Mouse (Mus musculus): ENCODE results near the gene Actl6b. TPM values are rescaled to one million over a fixed set of nuclear protein-coding genes. Genes with fewer than 3 reads are reported as not detected.

The Actl6b gene
- total and polyA plus RNA-seq, 3 experiments = 0.15 TPM; not detected in 2

DNA sequence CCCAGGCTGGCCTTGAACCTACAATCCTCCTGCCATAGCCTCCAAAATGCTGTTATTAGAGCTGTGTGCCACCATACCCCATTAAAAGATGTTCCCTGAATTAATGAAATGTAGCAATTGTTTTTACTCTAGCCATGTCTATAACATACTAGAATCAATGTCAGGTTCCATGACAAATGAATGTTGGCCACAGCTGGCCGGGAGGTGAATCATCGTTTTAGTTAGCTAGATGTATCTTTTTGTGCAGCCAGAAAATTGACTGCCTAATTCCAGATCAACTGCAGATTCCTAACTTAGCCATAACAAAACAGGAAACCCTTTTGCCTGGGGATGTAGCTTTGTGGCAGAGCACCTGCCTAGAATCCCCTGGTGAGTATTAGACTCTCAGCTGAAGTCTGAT, 3.5 kb upstream of the Actl6b start:
- H3K4me3 ChIP-seq (ENCODE audit: control insufficient read depth in 1 of 2, insufficient read depth in 1 of 2, low read depth in 2 of 2, low read length in 2 of 2) = no peak overlapping the region
- no peaks in the 10 kb centered on the region for H3K36me3 ChIP-seq (ENCODE audit: control insufficient read depth in 1 of 2, insufficient read depth in 2 of 2, low read length in 2 of 2)
- no peaks in the 10 kb centered on the region for H3K9me3 ChIP-seq (replicated peaks; ENCODE audit: insufficient read depth, low read length)
- peaks cover 0 to 1% of the 10 kb centered on the region in 2 experiments; a peak in 2 of 4 replicates for H3K27me3 ChIP-seq (ENCODE audit: control insufficient read depth in 1 of 2, insufficient read depth in 2 of 2, low read length in 2 of 2)
- TF ChIP-seq ZC3H11A (IDR thresholded peaks at IDR 0.05; ENCODE audit: low read depth, low read length) = no peak
- no peak for TF ChIP-seq ZNF384 (IDR thresholded peaks at IDR 0.05; ENCODE audit: low read depth, low read length)
- no peak for TF ChIP-seq KAT2A (conservative IDR thresholded peaks at IDR 0.05; ENCODE audit: low read depth, low read length)
- no peak for TF ChIP-seq ELF1 (IDR thresholded peaks at IDR 0.05; ENCODE audit: low read depth, low read length)
- TF ChIP-seq MXI1 (IDR thresholded peaks at IDR 0.05; ENCODE audit: low read depth, low read length) = no peak
- no peak for TF ChIP-seq MAFK (IDR thresholded peaks at IDR 0.05; ENCODE audit: borderline replicate concordance, low read depth, low read length)
- TF ChIP-seq MYB (IDR thresholded peaks at IDR 0.05; ENCODE audit: low read depth, low read length) = no peak
- no peak for TF ChIP-seq TCF12 (IDR thresholded peaks at IDR 0.05; ENCODE audit: low read depth, low read length)
- TF ChIP-seq GATA1 (IDR thresholded peaks at IDR 0.05; ENCODE audit: low read depth, low read length) = no peak
- TF ChIP-seq EP300 (IDR thresholded peaks at IDR 0.05; ENCODE audit: low read depth in 1 of 2, low read length in 2 of 2) = no peak
- TF ChIP-seq HCFC1 (IDR thresholded peaks at IDR 0.05; ENCODE audit: low read depth, low read length) = no peak
- TF ChIP-seq POLR2AphosphoS2 (IDR thresholded peaks at IDR 0.05; ENCODE audit: low read length) = no peak
- 0 out of 4 replicates have a peak, but pooled peaks cover 0 to 4% of the 10 kb centered on the region in 2 experiments for H3K4me1 ChIP-seq (ENCODE audit: control insufficient read depth in 1 of 2, insufficient read depth in 2 of 2, low read length in 2 of 2)
- DNase-seq (ENCODE audit: low read depth, low spot score) = no peak
- no peak overlapping the region for H3K9ac ChIP-seq (ENCODE audit: control insufficient read depth, low read depth, low read length, poor library complexity, severe bottlenecking)
- H3K27ac ChIP-seq (ENCODE audit: control insufficient read depth, low read depth, low read length) = no peak overlapping the region
- no peaks in the 10 kb centered on the region for H3K79me2 ChIP-seq (ENCODE audit: control insufficient read depth, insufficient read depth, low read length, poor library complexity)

- Histone ChIP-seq H3K27ac (ENCODE audit: control insufficient read depth, low read depth, low read length) (no peak overlapping the region), H3K36me3 (ENCODE audit: control insufficient read depth in 1 of 2, insufficient read depth in 2 of 2, low read length in 2 of 2) (no peaks in the 10 kb centered on the region), H3K4me3 (ENCODE audit: control insufficient read depth in 1 of 2, insufficient read depth in 1 of 2, low read depth in 2 of 2, low read length in 2 of 2) (no peak overlapping the region), H3K4me1 (ENCODE audit: control insufficient read depth in 1 of 2, insufficient read depth in 2 of 2, low read length in 2 of 2) (0 out of 4 replicates have a peak, but pooled peaks cover 0 to 4% of the 10 kb centered on the region in 2 experiments), H3K9ac (ENCODE audit: control insufficient read depth, low read depth, low read length, poor library complexity, severe bottlenecking) (no peak overlapping the region), H3K9me3 (replicated peaks; ENCODE audit: insufficient read depth, low read length) (no peaks in the 10 kb centered on the region), H3K27me3 (ENCODE audit: control insufficient read depth in 1 of 2, insufficient read depth in 2 of 2, low read length in 2 of 2) (peaks cover 1 to 4% of the 10 kb centered on the region in 2 experiments), H3K79me2 (ENCODE audit: control insufficient read depth, insufficient read depth, low read length, poor library complexity) (no peaks in the 10 kb centered on the region)
- TF ChIP-seq ZC3H11A (IDR thresholded peaks at IDR 0.05; ENCODE audit: low read depth, low read length) = no peak
- TF ChIP-seq MAZ (IDR thresholded peaks at IDR 0.05; ENCODE audit: low read depth, low read length) = no peak
- peak; percentile 25 for TF ChIP-seq RAD21 (IDR thresholded peaks at IDR 0.05; ENCODE audit: low read depth, low read length)
- no peak for TF ChIP-seq EP300 (IDR thresholded peaks at IDR 0.05; ENCODE audit: low read depth in 1 of 2, low read length in 2 of 2)
- TF ChIP-seq POLR2AphosphoS2 (IDR thresholded peaks at IDR 0.05; ENCODE audit: low read length) = no peak
- TF ChIP-seq ETS1 (IDR thresholded peaks at IDR 0.05; ENCODE audit: low read depth, low read length) = no peak
- no peak for TF ChIP-seq UBTF (IDR thresholded peaks at IDR 0.05; ENCODE audit: borderline replicate concordance, insufficient read depth, low read depth, low read length)
- TF ChIP-seq ZMIZ1 (IDR thresholded peaks at IDR 0.05; ENCODE audit: low read depth, low read length) = no peak
- TF ChIP-seq USF2 (IDR thresholded peaks at IDR 0.05; ENCODE audit: borderline replicate concordance in 1 of 2, insufficient read depth in 1 of 2, low read depth in 1 of 2, low read length in 2 of 2) = no peak
- TF ChIP-seq ELF1 (IDR thresholded peaks at IDR 0.05; ENCODE audit: low read depth, low read length) = no peak
- no peak for TF ChIP-seq CHD2 (IDR thresholded peaks at IDR 0.05; ENCODE audit: low read length)
- TF ChIP-seq RCOR1 (IDR thresholded peaks at IDR 0.05; ENCODE audit: low read depth, low read length) = no peak
- TF ChIP-seq KAT2A (conservative IDR thresholded peaks at IDR 0.05; ENCODE audit: low read depth, low read length) = no peak
- TF ChIP-seq CTCF (IDR thresholded peaks at IDR 0.05 in 2 of 3, conservative IDR thresholded peaks at IDR 0.05 in 1 of 3; ENCODE audit: control insufficient read depth in 1 of 3, insufficient read depth in 1 of 3, low read depth in 2 of 3, low read length in 3 of 3, poor library complexity in 1 of 3, severe bottlenecking in 1 of 3) = peak; percentile 25 to 57 (median 54); a peak in 5 of 6 replicates
- TF ChIP-seq TBP (IDR thresholded peaks at IDR 0.05; ENCODE audit: low read depth, low read length) = no peak
- no peak for TF ChIP-seq NRF1 (IDR thresholded peaks at IDR 0.05; ENCODE audit: insufficient read depth, low read depth, low read length, poor library complexity, severe bottlenecking)
- no peak for TF ChIP-seq HCFC1 (IDR thresholded peaks at IDR 0.05; ENCODE audit: low read depth, low read length)
- TF ChIP-seq NELFE (IDR thresholded peaks at IDR 0.05; ENCODE audit: low read depth, low read length) = no peak
- DNase-seq (ENCODE audit: low read depth, low spot score) = peak; percentile 55
Measured at GRCm38 (mm10) chr5:137551119-137551518, 2.2 kb upstream of the Actl6b start.

Measured in MEL (cell line).